Mouse (Mus musculus) heart, embryonic 11.5 days (tissue): ENCODE measurements around the gene Zmym4. TPM values are rescaled to one million over a fixed set of nuclear protein-coding genes. Genes with fewer than 3 reads are reported as not detected.

ENCODE experiments used
- ATAC-seq: fragments of 200-750 bp; cut with Nextera tagmentation; replicated peaks from 2 replicates; pipeline ENCODE4 v1.8.0; 2017; ENCODE audit warnings: moderate library complexity; ENCODE audit not compliant: insufficient number of reproducible peaks, low FRiP score, low TSS enrichment
- H3K27ac ChIP-seq: fragments of 300-500 bp; sonication (generic); 2 replicates; pipeline ENCODE4 v1.5.1; 2014; ENCODE audit warnings: mild to moderate bottlenecking, low read depth, low read length
- H3K27me3 ChIP-seq: fragments of 300-500 bp; sonication (generic); 2 replicates; pipeline ENCODE4 v1.6.1; 2014; ENCODE audit warnings: mild to moderate bottlenecking, low read length, mixed read lengths; ENCODE audit not compliant: control insufficient read depth, insufficient read depth
- H3K36me3 ChIP-seq: fragments of 300-500 bp; sonication (generic); 2 replicates; pipeline ENCODE4 v1.6.1; 2014; ENCODE audit warnings: mild to moderate bottlenecking, low read length, moderate library complexity, mixed read lengths; ENCODE audit not compliant: control insufficient read depth, insufficient read depth
- H3K4me1 ChIP-seq: fragments of 300-500 bp; sonication (generic); 2 replicates; pipeline ENCODE4 v1.6.1; 2014; ENCODE audit warnings: low read length; ENCODE audit not compliant: control insufficient read depth, insufficient read depth
- H3K4me2 ChIP-seq: fragments of 300-500 bp; sonication (generic); 2 replicates; pipeline ENCODE4 v1.6.1; 2014; ENCODE audit warnings: mild to moderate bottlenecking, moderate library complexity
- H3K4me3 ChIP-seq: fragments of 300-500 bp; sonication (generic); 2 replicates; pipeline ENCODE4 v1.5.1; 2014; ENCODE audit warnings: low read depth, low read length
- H3K9ac ChIP-seq: fragments of 300-500 bp; sonication (generic); 2 replicates; pipeline ENCODE4 v1.6.1; 2014; ENCODE audit warnings: mild to moderate bottlenecking, low read depth, low read length, moderate library complexity
- H3K9me3 ChIP-seq: fragments of 300-500 bp; sonication (generic); replicated peaks from 2 replicates; pipeline ENCODE4 v1.6.1; 2016; ENCODE audit warnings: low read length; ENCODE audit not compliant: control insufficient read depth
- WGBS: fragments of 180-500 bp; shearing (Covaris S2); extraction: QIAGEN DNeasy Blood & Tissue Kit; methylation state at CpG from one replicate; pipeline ENCODE4 v1.1.7; 2014; ENCODE audit not compliant: insufficient replicate concordance; 5-methylcytosine and 5-hydroxymethylcytosine counted together
- polyA plus RNA-seq: library from polyadenylated mRNA; unstranded; fragments of >200 nt; fragmentation: Nextera tagmentation; extraction: Ambion mirVana; gene quantifications from 2 replicates; pipeline ENCODE4 v1.2.1, GENCODE M21; 2014

Zmym4 gene
- polyA plus RNA-seq, 1 experiment from 2014 or later: 16.1 TPM

- H3K27me3 ChIP-seq: no peaks in the 10 kb centered on the region
- H3K9me3 ChIP-seq: no peaks in the 10 kb centered on the region
- no peak for ATAC-seq
- H3K4me3 ChIP-seq: no peak overlapping the region
- no peaks in the 10 kb centered on the region for H3K4me1 ChIP-seq
- no peak overlapping the region for H3K4me2 ChIP-seq
- H3K9ac ChIP-seq: no peak overlapping the region
- 73% methylated on average over 9 of the region's 9 CpGs for WGBS
- no peak overlapping the region for H3K27ac ChIP-seq
- peaks cover 2% of the 10 kb centered on the region; the same call in 1 of the 2 replicates for H3K36me3 ChIP-seq
Measured at GRCm38 (mm10) chr4:126822891-126823882, 144.7 kb downstream of the Zmym4 start.

- 70% methylated on average over 5 of the region's 5 CpGs for WGBS
- no peak for ATAC-seq
- H3K27ac ChIP-seq: no peak overlapping the region
Measured at GRCm38 (mm10) chr4:126814854-126815253, 153.1 kb downstream of the Zmym4 start.

GRCm38 (mm10) chr4:126813212-126813611 is 154.7 kb downstream of the Zmym4 start:
- Histone ChIP-seq H3K4me2 (no peak overlapping the region), H3K9ac (no peak overlapping the region), H3K9me3 (no peaks in the 10 kb centered on the region), H3K27me3 (no peaks in the 10 kb centered on the region), H3K36me3 (no peaks in the 10 kb centered on the region; the same call in 1 of the 2 replicates), H3K4me1 (peaks cover 3% of the 10 kb centered on the region; the same call in 1 of the 2 replicates), H3K4me3 (no peak overlapping the region), H3K27ac (no peak overlapping the region)
- no peak for ATAC-seq
- 75% methylated on average over 5 of the region's 5 CpGs for WGBS

More at GRCm38 (mm10) chr4:126814854-126815253, 153.1 kb downstream of the Zmym4 start:
- H3K4me2 ChIP-seq: no peak overlapping the region
- H3K4me1 ChIP-seq: peaks cover 3% of the 10 kb centered on the region; the same call in 1 of the 2 replicates
- H3K9me3 ChIP-seq: no peaks in the 10 kb centered on the region
- H3K9ac ChIP-seq: no peak overlapping the region
- H3K36me3 ChIP-seq: no peaks in the 10 kb centered on the region; the same call in 1 of the 2 replicates
- H3K4me3 ChIP-seq: no peak overlapping the region
- H3K27me3 ChIP-seq: no peaks in the 10 kb centered on the region

Other genes with a start within 250 kb of the Zmym4 start
- not detected in 2 replicates for gene Tfap2e, start 231.9 kb downstream of the Zmym4 start, polyA plus RNA-seq
- 19.3 and 20.4 TPM in 2 replicates for gene Ncdn, start 214.7 kb downstream of the Zmym4 start, polyA plus RNA-seq
- 20.7 and 24.2 TPM in 2 replicates for gene AU040320, start 214.6 kb downstream of the Zmym4 start, polyA plus RNA-seq
- gene Sfpq, start 53.2 kb upstream of the Zmym4 start, polyA plus RNA-seq: 58.6 and 78.9 TPM in 2 replicates
- gene Zmym1, start 93.0 kb upstream of the Zmym4 start, polyA plus RNA-seq: 16.9 and 18.2 TPM in 2 replicates
- gene Zmym6, start 109.2 kb upstream of the Zmym4 start, polyA plus RNA-seq: 13.0 and 15.3 TPM in 2 replicates
- 13.9 and 14.2 TPM in 2 replicates for gene Tmem35b, start 155.6 kb upstream of the Zmym4 start, polyA plus RNA-seq
- gene Dlgap3, start 201.1 kb upstream of the Zmym4 start, polyA plus RNA-seq: 1.2 and 1.4 TPM in 2 replicates